Mouse (Mus musculus) left cerebral cortex, adult 2 months (tissue): ENCODE data around the gene Agrp. TPM values are rescaled to one million over a fixed set of nuclear protein-coding genes. Genes with fewer than 3 reads are reported as not detected.

ENCODE experiments used
- DNase-seq, 2 experiments: peaks; one replicate each; pipeline ENCODE4 v3.0.0; 2021 to 2022; ENCODE audit warnings: low spot score in 2 of 2, mixed read lengths in 1 of 2; ENCODE audit errors: extremely low spot score in 1 of 2
- H3K27ac ChIP-seq: fragments of 200-600 bp; 2 replicates; pipeline ENCODE4 v1.8.1; 2022
- H3K4me3 ChIP-seq: fragments of 200-600 bp; 2 replicates; pipeline ENCODE4 v1.8.1; 2022
- CTCF ChIP-seq: fragments of 200-600 bp; IDR thresholded peaks from 2 replicates; pipeline ENCODE4 v1.8.1; 2022; ENCODE audit warnings: antibody characterized with exemption, mild to moderate bottlenecking, moderate library complexity
- intact Hi-C: fragments of 180-260 bp; cut with DNase I; formaldehyde crosslinking; loops from one replicate; pipeline ENCODE4 v1.15.1; 2025
- long read RNA-seq, 2 experiments: library from polyadenylated mRNA; stranded (forward); transcript quantifications; one replicate each; pipeline ENCODE4 v2.0.0; 2021; ENCODE audit warnings: borderline mapping rate in 2 of 2
- total RNA-seq, 2 experiments: library from RNA; stranded (reverse); gene quantifications; 2 replicates each; pipeline ENCODE4 v1.2.3; 2021

Agrp gene
- not detected for total RNA-seq
- long read RNA-seq, experiment 1, partial matches to known transcripts: 0 of 1 reads
- long read RNA-seq, experiment 1, other reads (novel, unspliced or antisense): 1 of 1 reads
- long read RNA-seq, experiment 2, partial matches to known transcripts: 0 of 1 reads
- long read RNA-seq, experiment 2, other reads (novel, unspliced or antisense): 1 of 1 reads

- DNase-seq: peak; percentile 55 to 60
- peak within 1 kb of the TSS; percentile 99 for H3K27ac ChIP-seq
- TF ChIP-seq CTCF: no peak
- intact Hi-C loops: loop anchor here (1.0 to 5.0 kb wide), 5 partner anchors 13 to 70 kb away; partner anchors contain the start of genes Acd, Atp6v0d1 and Pard6a
- H3K4me3 ChIP-seq: peak within 1 kb of the TSS; percentile 97
Measured at GRCm38 (mm10) chr8:105636963-105637510, at the start of gene Agrp. Agrp (minus strand) TSS chr8:105637393.

GRCm38 (mm10) chr8:105686551-105686950 lies 49.4 kb upstream of the Agrp start:
- TF ChIP-seq CTCF: no peak
- intact Hi-C loops: loop anchor here (5.0 kb wide), 1 partner anchor 119 kb away; the partner anchor contains the start of gene Atp6v0d1
- DNase-seq: no peak
- H3K27ac ChIP-seq: no peak overlapping the region
- no peak overlapping the region for H3K4me3 ChIP-seq

GRCm38 (mm10) chr8:105685796-105686308 lies 48.7 kb upstream of the Agrp start, which contains the start of gene Carmil2:
Carmil2 (plus strand) TSS chr8:105686274.
- DNase-seq: no peak
- Histone ChIP-seq H3K27ac (no peak within 1 kb of the TSS), H3K4me3 (no peak within 1 kb of the TSS)
- TF ChIP-seq CTCF: peak; percentile 69
- intact Hi-C loops: loop anchor here (5.0 kb wide), 1 partner anchor 119 kb away; the partner anchor contains the start of gene Atp6v0d1

GRCm38 (mm10) chr8:105685325-105685724 lies 48.1 kb upstream of the Agrp start:
- DNase-seq: no peak
- Histone ChIP-seq H3K4me3 (no peak overlapping the region), H3K27ac (no peak overlapping the region)
- TF ChIP-seq CTCF: no peak
- intact Hi-C loops: loop anchor here (5.0 kb wide), 1 partner anchor 118 kb away; the partner anchor contains the start of gene Atp6v0d1

- intact Hi-C loops: no loop called here
- Histone ChIP-seq H3K27ac (no peak overlapping the region), H3K4me3 (no peak overlapping the region)
- TF ChIP-seq CTCF: peak; percentile 38
- DNase-seq: no peak
Measured at GRCm38 (mm10) chr8:105677891-105678290, 40.7 kb upstream of the Agrp start.

GRCm38 (mm10) chr8:105661167-105661566 lies 24.0 kb upstream of the Agrp start:
- Histone ChIP-seq H3K27ac (no peak overlapping the region), H3K4me3 (no peak overlapping the region)
- TF ChIP-seq CTCF: peak; percentile 62
- no peak for DNase-seq
- intact Hi-C loops: no loop called here

- H3K4me3 ChIP-seq: no peak overlapping the region
- no peak for TF ChIP-seq CTCF
- intact Hi-C loops: no loop called here
Measured at GRCm38 (mm10) chr8:105657641-105658040, 20.4 kb upstream of the Agrp start.

GRCm38 (mm10) chr8:105648929-105649328 lies 11.7 kb upstream of the Agrp start:
- Histone ChIP-seq H3K27ac (no peak overlapping the region), H3K4me3 (no peak overlapping the region)
- TF ChIP-seq CTCF: no peak
- no peak for DNase-seq
- intact Hi-C loops: no loop called here

More at GRCm38 (mm10) chr8:105657641-105658040, 20.4 kb upstream of the Agrp start:
- no peak for DNase-seq
- no peak overlapping the region for H3K27ac ChIP-seq

GRCm38 (mm10) chr8:105645205-105645604 lies 8.0 kb upstream of the Agrp start:
- no peak for DNase-seq
- intact Hi-C loops: no loop called here
- TF ChIP-seq CTCF: no peak

GRCm38 (mm10) chr8:105640511-105640910 lies 3.3 kb upstream of the Agrp start:
- intact Hi-C loops: no loop called here
- no peak for DNase-seq
- H3K27ac ChIP-seq: no peak overlapping the region
- TF ChIP-seq CTCF: no peak
- H3K4me3 ChIP-seq: no peak overlapping the region

More at GRCm38 (mm10) chr8:105645205-105645604, 8.0 kb upstream of the Agrp start:
- Histone ChIP-seq H3K27ac (no peak overlapping the region), H3K4me3 (no peak overlapping the region)

- TF ChIP-seq CTCF: no peak
- DNase-seq: no peak
- Histone ChIP-seq H3K27ac (no peak overlapping the region), H3K4me3 (no peak overlapping the region)
- intact Hi-C loops: loop anchor here (5.0 kb wide), 1 partner anchor 52 kb away; no protein-coding TSS in a partner anchor
Measured at GRCm38 (mm10) chr8:105639835-105640234, 2.6 kb upstream of the Agrp start.

- DNase-seq: no peak
- no peak overlapping the region for H3K4me3 ChIP-seq
- no peak overlapping the region; the same call in 1 of the 2 replicates for H3K27ac ChIP-seq
- no peak for TF ChIP-seq CTCF
- intact Hi-C loops: loop anchor here (5.0 kb wide), 1 partner anchor 54 kb away; no protein-coding TSS in a partner anchor
Measured at GRCm38 (mm10) chr8:105638510-105638909, 1.3 kb upstream of the Agrp start.
